Mouse (Mus musculus): Measurements from ENCODE around the gene Pramel4. TPM values are rescaled to one million over a fixed set of nuclear protein-coding genes. Genes with fewer than 3 reads are reported as not detected.

Gene Pramel4
- polyA plus RNA-seq (2012; rRNA removed; ENCODE audit: low replicate concordance): not detected in 2 replicates

GRCm38 (mm10) chr4:144058826-144059225, at the start of gene Pramel4:
Pramel4 (plus strand) TSS chr4:144059126.

GRCm38 (mm10) chr4:144106174-144106573, 47.2 kb downstream of the Pramel4 start, which contains the start of gene Gm13102:
Gm13102 (plus strand) TSS chr4:144106474.

Other genes with a start within 250 kb of the Pramel4 start
- gene Gm13084, start 243.0 kb upstream of the Pramel4 start, polyA plus RNA-seq (2012; rRNA removed; ENCODE audit: low replicate concordance): not detected in 2 replicates
- gene Gm13103, start 212.6 kb upstream of the Pramel4 start, polyA plus RNA-seq (2012; rRNA removed; ENCODE audit: low replicate concordance): not detected in 2 replicates
- gene Pramef6, start 158.7 kb upstream of the Pramel4 start, polyA plus RNA-seq (2012; rRNA removed; ENCODE audit: low replicate concordance): not detected in 2 replicates
- not detected in 2 replicates for gene Pramef25, start 108.1 kb upstream of the Pramel4 start, polyA plus RNA-seq (2012; rRNA removed; ENCODE audit: low replicate concordance)
- gene Gm13101, start 92.2 kb upstream of the Pramel4 start, polyA plus RNA-seq (2012; rRNA removed; ENCODE audit: low replicate concordance): not detected in 2 replicates
- not detected in 2 replicates for gene Pramef17, start 64.8 kb upstream of the Pramel4 start, polyA plus RNA-seq (2012; rRNA removed; ENCODE audit: low replicate concordance)
- gene Gm13102, start 47.3 kb downstream of the Pramel4 start, polyA plus RNA-seq (2012; rRNA removed; ENCODE audit: low replicate concordance): not detected in 2 replicates
- gene Oog3, start 103.5 kb downstream of the Pramel4 start, polyA plus RNA-seq (2012; rRNA removed; ENCODE audit: low replicate concordance): not detected in 2 replicates
- gene Oog2, start 131.6 kb downstream of the Pramel4 start, polyA plus RNA-seq (2012; rRNA removed; ENCODE audit: low replicate concordance): not detected in 2 replicates
- 0.22 TPM in 1 of 2 replicates, not detected in the other for gene C87977, start 154.2 kb downstream of the Pramel4 start, polyA plus RNA-seq (2012; rRNA removed; ENCODE audit: low replicate concordance)
- gene Pramel5, start 221.4 kb downstream of the Pramel4 start, polyA plus RNA-seq (2012; rRNA removed; ENCODE audit: low replicate concordance): not detected in 2 replicates